Mouse (Mus musculus): ENCODE data around the gene Ccdc114. TPM values are rescaled to one million over a fixed set of nuclear protein-coding genes. Genes with fewer than 3 reads are reported as not detected.
"Not testable (repeated sequence)": the region's sequence is repeated elsewhere in the genome, so short reads cannot be mapped to it uniquely, and the experiment has no call there.

The Ccdc114 gene
- polyA plus RNA-seq (2015; fragmentation: Nextera tagmentation; extraction: Ambion mirVana): 3.4 and 3.6 TPM in 2 replicates

DNA sequence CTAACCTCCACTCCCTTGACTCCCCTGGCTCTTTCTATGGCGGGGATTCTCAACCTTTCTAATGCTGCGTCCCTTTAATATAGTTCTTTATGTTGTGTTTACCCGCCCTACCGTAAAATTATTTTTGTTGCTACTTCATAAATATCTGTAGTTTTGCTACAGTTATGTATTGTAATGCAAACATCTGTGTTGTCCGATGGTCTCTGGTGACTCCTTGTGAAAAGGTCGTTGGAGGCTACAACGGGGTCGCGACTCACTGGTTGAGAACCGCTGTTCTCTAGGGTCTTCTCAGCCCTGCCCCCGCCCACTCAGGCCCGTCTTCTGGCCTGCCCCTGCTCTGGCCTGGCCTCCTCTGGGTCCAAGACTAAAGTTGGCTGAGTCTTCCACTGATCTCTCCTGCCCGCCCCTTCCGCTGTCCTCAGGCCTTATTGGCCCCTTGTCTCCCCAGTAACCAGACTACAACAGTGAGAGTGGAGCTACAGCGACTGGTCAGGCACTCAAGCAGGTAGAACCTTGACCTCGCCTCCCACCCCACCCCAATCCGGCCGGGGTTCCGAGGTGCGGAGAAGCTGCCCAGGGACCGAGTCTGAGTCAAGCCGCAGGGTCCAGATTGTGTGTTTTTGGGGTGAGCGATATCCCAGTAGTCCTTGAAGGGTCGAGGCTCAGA lies at the start of gene Ccdc114:
TSS of gene Ccdc114 (plus strand) at position 311 of the 667 bp plus-strand sequence.
- peak within 1 kb of the TSS; percentile 50 for H3K4me3 ChIP-seq
- 5% methylated on average over 24 of the region's 24 CpGs for WGBS
- H3K9ac ChIP-seq: peak within 1 kb of the TSS; percentile 36
- no peaks in the 10 kb centered on the region for H3K9me3 ChIP-seq (replicated peaks)
- peak; percentile 67 for ATAC-seq (replicated peaks; ENCODE audit: insufficient number of reproducible peaks, insufficient read depth, low FRiP score, low read depth)
- peaks cover 13% of the 10 kb centered on the region; the same call in 1 of the 2 replicates for H3K27me3 ChIP-seq
- H3K4me2 ChIP-seq: peak within 1 kb of the TSS; percentile 74
- peaks cover 38% of the 10 kb centered on the region for H3K4me1 ChIP-seq (replicated peaks)
- peak within 1 kb of the TSS; percentile 93 for H3K27ac ChIP-seq
- H3K36me3 ChIP-seq: no peaks in the 10 kb centered on the region

DNA sequence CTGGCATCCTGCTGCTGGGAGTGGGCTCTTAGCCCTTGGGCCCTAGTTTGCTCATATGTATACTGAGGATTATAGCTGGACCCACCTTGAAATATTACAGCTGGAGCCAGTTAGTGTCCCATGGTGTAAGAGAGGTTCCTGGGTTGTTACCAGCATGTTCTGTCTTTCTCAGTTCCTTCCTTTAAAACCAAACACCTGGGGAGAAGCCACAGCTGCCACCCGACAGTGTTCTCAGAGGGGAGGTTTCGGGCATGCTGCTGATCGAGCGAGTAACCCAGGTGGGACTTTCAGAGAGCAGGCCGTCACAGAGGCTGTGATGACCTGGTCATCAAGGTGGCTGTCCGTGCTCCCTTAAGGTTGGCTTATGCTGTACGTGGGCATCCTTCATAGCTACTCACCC lies 47.0 kb upstream of the Ccdc114 start:
- Histone ChIP-seq H3K9ac (no peak overlapping the region), H3K4me1 (replicated peaks) (peaks cover 16% of the 10 kb centered on the region), H3K9me3 (replicated peaks) (no peaks in the 10 kb centered on the region), H3K4me2 (no peak overlapping the region), H3K27me3 (peaks cover 2% of the 10 kb centered on the region; the same call in 1 of the 2 replicates), H3K4me3 (no peak overlapping the region), H3K36me3 (peaks cover 69% of the 10 kb centered on the region), H3K27ac (no peak overlapping the region)
- WGBS: 91% methylated on average over 7 of the region's 7 CpGs
- ATAC-seq (replicated peaks; ENCODE audit: insufficient number of reproducible peaks, insufficient read depth, low FRiP score, low read depth): no peak

DNA sequence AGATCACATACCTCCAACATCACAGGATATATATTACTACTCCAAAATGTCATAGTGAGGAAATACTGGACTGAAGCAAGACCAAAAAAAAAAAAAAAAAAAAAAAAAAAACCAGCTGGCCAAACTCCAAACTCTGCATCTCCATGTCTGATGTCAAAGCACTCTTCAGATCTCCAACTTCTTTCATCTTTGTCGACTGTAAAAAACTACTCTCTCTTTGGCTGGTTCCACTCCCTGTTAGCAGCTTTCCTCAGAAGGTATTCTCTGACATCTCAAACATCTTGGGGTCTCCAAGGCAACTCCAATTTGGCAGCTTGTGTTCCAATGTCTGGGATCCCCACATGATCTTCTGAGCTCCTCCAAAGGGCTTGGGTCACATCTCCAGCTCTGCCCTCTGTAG lies 45.6 kb upstream of the Ccdc114 start, which contains the start of gene Grin2d:
TSS of gene Grin2d (minus strand) at position 101 of the 400 bp plus-strand sequence.
- WGBS: 92% methylated on average over 1 of the region's 1 CpGs
- not testable (repeated sequence) for H3K27ac ChIP-seq; H3K27me3 ChIP-seq; H3K9ac ChIP-seq; H3K9me3 ChIP-seq (replicated peaks); H3K4me3 ChIP-seq; H3K4me2 ChIP-seq; ATAC-seq (replicated peaks; ENCODE audit: insufficient number of reproducible peaks, insufficient read depth, low FRiP score, low read depth)
- peaks cover 16% of the 10 kb centered on the region for H3K4me1 ChIP-seq (replicated peaks)
- peaks cover 83% of the 10 kb centered on the region for H3K36me3 ChIP-seq

DNA sequence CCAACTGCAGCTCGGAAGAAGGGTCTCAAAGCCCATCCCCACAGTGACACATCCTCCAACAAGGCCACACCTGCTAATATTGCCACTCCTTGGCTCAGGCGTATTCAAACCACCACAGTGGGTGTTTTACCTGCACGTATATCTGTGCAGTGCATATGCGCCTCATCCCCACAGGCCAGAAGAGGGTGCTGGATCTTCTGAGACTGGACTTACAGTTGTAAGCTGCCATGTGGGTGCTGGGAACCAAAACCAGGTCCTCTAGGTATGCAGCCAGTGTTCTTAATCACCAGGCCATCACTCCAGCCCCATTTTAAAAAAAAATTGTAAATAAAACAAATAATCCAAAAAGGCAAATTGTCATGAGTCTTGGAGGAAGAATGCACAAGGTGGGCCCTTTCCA lies 43.3 kb upstream of the Ccdc114 start:
- Histone ChIP-seq H3K27ac (no peak overlapping the region), H3K4me2 (no peak overlapping the region), H3K4me1 (replicated peaks) (no peaks in the 10 kb centered on the region), H3K27me3 (no peaks in the 10 kb centered on the region), H3K9ac (no peak overlapping the region), H3K9me3 (replicated peaks) (no peaks in the 10 kb centered on the region), H3K36me3 (peaks cover 86% of the 10 kb centered on the region), H3K4me3 (no peak overlapping the region)
- no peak for ATAC-seq (replicated peaks; ENCODE audit: insufficient number of reproducible peaks, insufficient read depth, low FRiP score, low read depth)
- WGBS: 98% methylated on average over 4 of the region's 4 CpGs

DNA sequence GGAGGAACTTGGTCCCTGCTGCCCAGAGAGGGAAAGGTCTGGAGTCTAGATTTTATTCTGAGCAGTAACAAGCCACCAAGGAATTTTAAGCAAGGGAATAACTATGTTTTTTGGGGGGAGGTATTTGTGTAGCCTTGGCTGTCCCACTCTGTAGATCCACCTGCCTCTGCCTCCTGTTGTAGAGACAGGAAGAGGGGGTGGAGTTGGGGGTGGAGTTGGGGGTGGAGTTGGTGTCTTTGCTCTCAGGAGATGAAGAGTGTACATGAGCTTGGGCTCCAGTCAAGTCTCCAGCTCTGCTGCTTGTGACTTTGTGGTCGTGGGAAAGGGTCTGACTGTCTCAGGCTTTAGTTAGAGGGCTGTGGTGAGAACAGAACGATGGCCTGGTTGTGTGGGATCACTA lies 42.9 kb upstream of the Ccdc114 start:
- 92% methylated on average over 2 of the region's 2 CpGs for WGBS
- no peak overlapping the region for H3K27ac ChIP-seq

DNA sequence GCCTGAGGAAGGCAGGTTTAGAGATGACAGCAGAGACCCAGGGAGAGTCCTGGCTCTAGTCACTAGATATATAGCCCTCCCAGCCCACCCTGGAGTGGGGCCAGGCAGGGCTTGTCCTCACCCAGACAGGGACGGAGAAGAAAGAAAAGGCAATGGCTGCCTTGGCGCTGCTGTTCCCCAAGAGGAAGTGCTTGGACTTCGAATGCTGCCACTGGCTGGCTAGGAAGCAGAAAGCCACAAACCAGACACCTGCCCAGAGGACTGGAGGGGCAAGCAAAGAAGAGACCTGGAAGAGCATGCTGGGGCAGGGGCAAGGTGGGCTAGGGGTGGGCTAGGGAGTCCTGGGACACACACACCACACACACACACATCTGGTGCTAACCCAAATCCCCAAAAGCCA lies 36.6 kb upstream of the Ccdc114 start:
- H3K9ac ChIP-seq: no peak overlapping the region
- no peak overlapping the region for H3K27ac ChIP-seq
- no peak overlapping the region for H3K4me3 ChIP-seq
- H3K4me1 ChIP-seq (replicated peaks): no peaks in the 10 kb centered on the region; the same call in 1 of the 2 replicates
- H3K4me2 ChIP-seq: no peak overlapping the region
- H3K9me3 ChIP-seq (replicated peaks): no peaks in the 10 kb centered on the region
- H3K27me3 ChIP-seq: no peaks in the 10 kb centered on the region
- peaks cover 28% of the 10 kb centered on the region for H3K36me3 ChIP-seq
- WGBS: 36% methylated on average over 3 of the region's 3 CpGs
- no peak for ATAC-seq (replicated peaks; ENCODE audit: insufficient number of reproducible peaks, insufficient read depth, low FRiP score, low read depth)

More for the DNA sequence above, 42.9 kb upstream of the Ccdc114 start:
- no peak for ATAC-seq (replicated peaks; ENCODE audit: insufficient number of reproducible peaks, insufficient read depth, low FRiP score, low read depth)
- Histone ChIP-seq H3K27me3 (no peaks in the 10 kb centered on the region), H3K9me3 (replicated peaks) (no peaks in the 10 kb centered on the region), H3K4me1 (replicated peaks) (no peaks in the 10 kb centered on the region), H3K4me3 (no peak overlapping the region), H3K36me3 (peaks cover 85% of the 10 kb centered on the region), H3K4me2 (no peak overlapping the region), H3K9ac (no peak overlapping the region)

DNA sequence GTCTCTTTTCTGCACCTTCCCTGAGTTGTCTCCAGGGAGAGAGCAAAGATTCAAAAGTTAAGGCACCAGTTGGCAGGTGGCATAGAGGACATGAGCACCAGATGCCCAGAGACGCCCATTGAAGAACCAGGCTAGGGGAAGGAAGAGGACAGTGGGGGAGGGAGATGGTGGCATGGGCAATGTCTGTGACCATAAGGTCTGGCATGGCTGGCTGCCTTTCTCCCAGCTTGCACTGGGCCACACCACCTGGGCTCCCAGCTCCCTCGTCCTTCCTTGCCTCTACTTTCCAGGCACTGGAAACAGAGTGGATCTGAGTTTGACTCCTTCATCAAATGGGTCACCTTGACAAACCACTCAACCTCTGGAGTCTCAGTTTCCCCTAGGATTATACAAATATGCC lies 31.2 kb upstream of the Ccdc114 start:
- Histone ChIP-seq H3K36me3 (no peaks in the 10 kb centered on the region), H3K9ac (no peak overlapping the region), H3K27me3 (no peaks in the 10 kb centered on the region), H3K9me3 (replicated peaks) (no peaks in the 10 kb centered on the region), H3K4me2 (no peak overlapping the region), H3K4me3 (no peak overlapping the region), H3K27ac (no peak overlapping the region), H3K4me1 (replicated peaks) (peaks cover 7% of the 10 kb centered on the region)
- WGBS: 84% methylated on average over 2 of the region's 2 CpGs
- ATAC-seq (replicated peaks; ENCODE audit: insufficient number of reproducible peaks, insufficient read depth, low FRiP score, low read depth): no peak

DNA sequence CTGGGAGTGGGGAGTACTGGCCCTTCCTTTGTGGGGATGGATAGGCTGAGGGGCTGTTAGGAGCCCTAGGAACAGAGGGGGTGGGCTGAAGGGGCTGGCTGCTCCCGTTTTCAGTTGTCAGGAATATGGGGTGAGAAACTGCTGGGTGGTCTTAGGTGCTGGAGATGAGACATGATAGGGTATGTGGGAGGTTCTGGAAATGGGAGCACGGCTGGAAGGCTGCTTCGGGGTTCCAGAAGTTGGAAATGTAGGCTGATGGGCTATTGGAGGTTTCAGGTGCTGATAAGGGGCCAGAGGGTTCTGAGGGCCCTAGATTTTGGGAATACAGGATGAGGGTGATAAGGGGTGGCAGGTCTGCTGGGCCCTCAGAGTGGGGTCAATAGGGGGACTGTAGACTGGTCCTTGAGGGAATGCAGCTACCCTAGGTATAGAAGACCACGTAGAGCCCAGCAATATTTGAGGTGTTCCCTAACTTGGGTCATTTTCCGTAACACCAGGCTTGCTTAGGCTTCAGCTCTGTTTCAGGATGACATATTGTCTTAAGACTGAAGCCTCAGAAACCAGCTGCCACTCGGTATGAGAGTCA lies 27.8 kb upstream of the Ccdc114 start:
- Histone ChIP-seq H3K4me1 (replicated peaks) (peaks cover 13% of the 10 kb centered on the region), H3K27me3 (no peaks in the 10 kb centered on the region), H3K27ac (peak overlapping the region; percentile 28; the same call in 1 of the 2 replicates), H3K9ac (no peak overlapping the region), H3K36me3 (no peaks in the 10 kb centered on the region), H3K9me3 (replicated peaks) (no peaks in the 10 kb centered on the region), H3K4me2 (peak overlapping the region; percentile 93), H3K4me3 (peak overlapping the region; percentile 61)
- WGBS: 67% methylated on average over 6 of the region's 6 CpGs
- ATAC-seq (replicated peaks; ENCODE audit: insufficient number of reproducible peaks, insufficient read depth, low FRiP score, low read depth): 0 out of 2 replicates have a peak, but pooled peaks have one; percentile 1

DNA sequence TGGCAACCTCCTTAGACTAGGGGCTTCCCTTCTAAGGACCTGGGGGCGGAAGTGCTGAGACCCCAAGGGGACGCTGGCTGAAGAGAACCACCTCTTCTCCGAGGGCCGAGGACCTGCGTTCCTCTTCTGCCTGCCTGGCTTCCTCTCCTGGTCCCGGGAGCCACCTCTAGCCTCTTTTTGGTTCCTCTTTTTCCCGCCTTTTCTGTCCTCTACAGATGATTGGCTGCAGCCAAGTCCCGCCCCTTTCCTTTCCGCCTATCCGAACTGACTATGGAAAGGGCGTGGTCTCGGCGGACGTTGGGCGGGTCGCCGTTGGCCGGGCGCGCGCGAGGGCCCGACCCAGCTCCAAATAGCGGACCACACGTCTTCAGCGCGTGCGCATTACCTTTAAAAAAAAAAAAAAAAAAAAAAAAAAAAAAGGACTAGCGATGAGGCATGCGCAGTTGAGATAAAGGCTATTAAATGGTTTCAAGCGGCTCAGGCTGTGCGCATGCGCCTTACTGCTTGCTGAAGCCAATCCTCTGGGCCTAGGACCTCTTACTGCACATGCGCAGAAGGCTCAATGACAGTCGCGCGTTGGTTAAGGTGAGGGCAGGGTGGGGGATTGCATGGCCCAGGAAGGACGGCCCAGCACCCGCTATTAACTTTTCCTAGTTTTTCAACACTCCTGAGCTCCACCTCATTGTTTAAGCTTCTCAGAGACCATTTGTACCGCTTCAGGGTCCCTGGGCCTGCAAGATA lies 27.2 kb upstream of the Ccdc114 start, which contains the start of the genes Syngr4 and Tmem143:
TSS of gene Syngr4 (minus strand) at position 198 of the 741 bp plus-strand sequence.
TSS of gene Tmem143 (plus strand) at position 425 of the 741 bp plus-strand sequence.
- under 1% methylated on average over 40 of the region's 40 CpGs for WGBS

DNA sequence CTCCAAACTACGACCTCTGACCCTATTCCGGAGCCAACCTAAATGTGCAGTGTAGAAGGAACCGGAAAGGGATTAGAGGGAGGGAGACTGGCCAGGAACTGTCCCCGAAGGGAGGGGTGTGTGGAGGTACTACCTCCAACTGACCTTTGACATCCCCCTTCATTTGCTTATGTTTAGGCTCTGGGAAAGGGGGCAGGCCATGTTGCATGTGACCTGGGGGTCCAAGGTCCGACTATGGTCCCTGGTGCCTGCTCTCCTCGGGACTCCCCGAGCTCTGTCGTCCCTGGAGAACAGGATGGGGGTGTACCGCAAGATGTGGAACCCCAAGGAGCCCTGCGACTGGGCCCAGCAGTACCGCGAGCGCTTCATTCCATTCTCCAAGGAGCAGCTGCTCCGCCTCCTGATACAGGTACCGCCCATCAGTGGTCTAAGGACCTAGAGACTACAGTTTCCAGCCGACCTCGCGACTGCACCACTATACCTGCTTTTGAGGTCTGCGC lies 26.6 kb upstream of the Ccdc114 start:
- Histone ChIP-seq H3K9me3 (replicated peaks) (no peaks in the 10 kb centered on the region), H3K9ac (peak overlapping the region; percentile 69), H3K36me3 (no peaks in the 10 kb centered on the region), H3K4me1 (replicated peaks) (peaks cover 13% of the 10 kb centered on the region), H3K4me3 (peak overlapping the region; percentile 61), H3K4me2 (peak overlapping the region; percentile 93), H3K27ac (peak overlapping the region; percentile 82), H3K27me3 (no peaks in the 10 kb centered on the region)
- WGBS: 2% methylated on average over 19 of the region's 19 CpGs
- ATAC-seq (replicated peaks; ENCODE audit: insufficient number of reproducible peaks, insufficient read depth, low FRiP score, low read depth): peak; percentile 37

More for the DNA sequence above, 27.2 kb upstream of the Ccdc114 start, which contains the start of the genes Syngr4 and Tmem143:
- Histone ChIP-seq H3K27me3 (no peaks in the 10 kb centered on the region), H3K36me3 (no peaks in the 10 kb centered on the region), H3K9ac (peak within 1 kb of the TSS; percentile 69), H3K9me3 (replicated peaks) (no peaks in the 10 kb centered on the region), H3K4me1 (replicated peaks) (peaks cover 13% of the 10 kb centered on the region), H3K27ac (peak within 1 kb of the TSS; percentile 82), H3K4me2 (peak within 1 kb of the TSS; percentile 93), H3K4me3 (peak within 1 kb of the TSS; percentile 61)
- peak; percentile 90 for ATAC-seq (replicated peaks; ENCODE audit: insufficient number of reproducible peaks, insufficient read depth, low FRiP score, low read depth)

DNA sequence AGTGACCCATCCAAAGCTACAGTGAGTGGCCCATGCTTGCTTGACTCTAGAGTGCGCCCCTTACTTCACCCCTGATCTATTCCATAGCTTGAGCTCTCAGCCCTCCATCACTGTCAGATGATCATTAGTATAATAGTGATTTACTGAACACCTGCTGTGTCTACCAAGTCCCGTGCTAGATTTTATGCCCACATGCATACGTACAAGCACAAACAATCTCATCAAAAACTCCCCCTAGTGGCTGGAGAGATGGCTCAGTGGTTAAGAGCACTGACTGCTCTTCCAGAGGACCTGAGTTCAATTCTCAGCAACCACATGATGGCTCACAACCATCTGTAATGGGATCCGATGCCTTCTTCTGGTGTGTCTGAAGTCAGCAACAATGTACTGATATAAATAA lies 25.7 kb upstream of the Ccdc114 start:
- not testable (repeated sequence) for H3K9ac ChIP-seq; H3K9me3 ChIP-seq (replicated peaks); H3K36me3 ChIP-seq; ATAC-seq (replicated peaks; ENCODE audit: insufficient number of reproducible peaks, insufficient read depth, low FRiP score, low read depth); H3K27me3 ChIP-seq; H3K27ac ChIP-seq
- 63% methylated on average over 4 of the region's 4 CpGs for WGBS
- Histone ChIP-seq H3K4me1 (replicated peaks) (peaks cover 13% of the 10 kb centered on the region), H3K4me3 (peak overlapping the region; percentile 61; the same call in 1 of the 2 replicates), H3K4me2 (peak overlapping the region; percentile 93)

Measured in heart, embryonic 15.5 days (tissue).